ENCODE assay signal across 26 mouse cellular contexts in genomic region chr13:91501735-91502134, GRCm38 (mm10).
"Had no signal": no experiment of that assay in that cellular context is flagged by ENCODE, and none has a peak within 500 bp of the region (broad histone marks: within the 10 kb centered on the region; RNA-seq: fewer than 3 reads in every experiment).

No protein-coding gene starts in this region.

- H3K4me2 ChIP-seq: heart, embryonic 11.5 days; heart, embryonic 13.5 days; heart, embryonic 15.5 days; hindbrain, embryonic 14.5 days; intestine, embryonic 15.5 days; limb, embryonic 12.5 days; liver, embryonic 11.5 days had no signal

- ATAC-seq: hindbrain, embryonic 16.5 days; inflammation-experienced regulatory T-cells, adult 6 months; intestine, embryonic 15.5 days; intestine, postnatal 0 days had no signal

- H3K36me3 ChIP-seq: heart, embryonic 15.5 days; intestine, embryonic 15.5 days had no signal

- H3K9me3 ChIP-seq: heart, embryonic 13.5 days; heart, embryonic 15.5 days; intestine, embryonic 15.5 days; limb, embryonic 10.5 days had no signal

- H3K9ac ChIP-seq: heart, embryonic 13.5 days; heart, embryonic 15.5 days; hindbrain, embryonic 14.5 days; intestine, embryonic 15.5 days; limb, embryonic 12.5 days had no signal

- H3K4me3 ChIP-seq: gastrocnemius, adult 2 months; heart, adult 2 months; heart, embryonic 13.5 days; heart, embryonic 15.5 days; intestine, embryonic 15.5 days; layer of hippocampus, adult 2 months; left cerebral cortex, adult 2 months; limb, embryonic 10.5 days; limb, embryonic 12.5 days had no signal

- H3K27me3 ChIP-seq: heart, embryonic 13.5 days; heart, embryonic 15.5 days; intestine, embryonic 15.5 days; limb, embryonic 12.5 days had no signal

- DNase-seq: gastrocnemius, adult 2 months; gastrocnemius, postnatal 10 days; gastrocnemius, postnatal 25 days; heart, adult 11 months; heart, adult 2 months; heart, postnatal 14 days; heart, postnatal 36 days; kidney, adult 18-20 months; kidney, adult 8-10 months; kidney, postnatal 10 days; kidney, postnatal 25 days; kidney, postnatal 4 days; liver had no signal

- H3K4me1 ChIP-seq: intestine, embryonic 15.5 days had no signal

- H3K27ac ChIP-seq: gastrocnemius, adult 2 months; heart, adult 2 months; heart, embryonic 13.5 days; heart, embryonic 15.5 days; hindbrain, embryonic 14.5 days; intestine, embryonic 15.5 days; layer of hippocampus, adult 2 months; left cerebral cortex, adult 2 months; limb, embryonic 10.5 days; limb, embryonic 12.5 days had no signal
